11 mouse cellular contexts compared by ENCODE assay signal in genomic region chr10:69549221-69549620, GRCm38 (mm10).
"Had no signal": no experiment of that assay in that cellular context is flagged by ENCODE, and none has a peak within 500 bp of the region (broad histone marks: within the 10 kb centered on the region; RNA-seq: fewer than 3 reads in every experiment).

No protein-coding gene starts in this region.

- H3K4me1 ChIP-seq: limb, embryonic 12.5 days; stomach, embryonic 15.5 days had no signal

- ATAC-seq: intestine, postnatal 0 days; midbrain, embryonic 16.5 days had no signal

- H3K9me3 ChIP-seq: hindbrain, embryonic 15.5 days; limb, embryonic 12.5 days; liver, embryonic 15.5 days; midbrain, embryonic 12.5 days; stomach, embryonic 15.5 days had no signal

- H3K9ac ChIP-seq: hindbrain, embryonic 15.5 days; limb, embryonic 12.5 days; liver, embryonic 15.5 days; midbrain, embryonic 12.5 days; stomach, embryonic 15.5 days had no signal

- H3K4me3 ChIP-seq: hindbrain, embryonic 15.5 days; limb, embryonic 12.5 days; liver, embryonic 15.5 days; midbrain, embryonic 12.5 days; stomach, embryonic 15.5 days had no signal

- H3K4me2 ChIP-seq: hindbrain, embryonic 15.5 days; limb, embryonic 12.5 days; liver, embryonic 15.5 days; midbrain, embryonic 12.5 days; stomach, embryonic 15.5 days had no signal

- H3K36me3 ChIP-seq: hindbrain, embryonic 15.5 days; limb, embryonic 12.5 days; liver, embryonic 15.5 days; midbrain, embryonic 12.5 days; stomach, embryonic 15.5 days had no signal

- DNase-seq: liver; right cerebral cortex, postnatal 14 days; thymus, adult 2 months; thymus, postnatal 25 days had no signal

- H3K27me3 ChIP-seq: hindbrain, embryonic 15.5 days; limb, embryonic 12.5 days; liver, embryonic 15.5 days; midbrain, embryonic 12.5 days; stomach, embryonic 15.5 days had no signal

- H3K27ac ChIP-seq: hindbrain, embryonic 15.5 days; limb, embryonic 12.5 days; liver, embryonic 15.5 days; midbrain, embryonic 12.5 days; stomach, embryonic 15.5 days had no signal
